Mouse (Mus musculus): ENCODE results near the gene Ap2b1.

Gene Ap2b1

GRCm38 (mm10) chr11:83443824-83444223 is 145.0 kb downstream of the Ap2b1 start:
- DNase-seq (ENCODE audit: low read depth) = no peak

GRCm38 (mm10) chr11:83445001-83445400 is 146.2 kb downstream of the Ap2b1 start:
- no peak for DNase-seq (ENCODE audit: low read depth)

GRCm38 (mm10) chr11:83447612-83448011 is 148.8 kb downstream of the Ap2b1 start:
- DNase-seq (ENCODE audit: low read depth) = no peak

GRCm38 (mm10) chr11:83448021-83448926 is 149.4 kb downstream of the Ap2b1 start:
- DNase-seq (ENCODE audit: low read depth) = no peak

GRCm38 (mm10) chr11:83448927-83449236 is 150.1 kb downstream of the Ap2b1 start:
- no peak for DNase-seq (ENCODE audit: low read depth)

GRCm38 (mm10) chr11:83449298-83449697 is 150.5 kb downstream of the Ap2b1 start:
- no peak for DNase-seq (ENCODE audit: low read depth)

GRCm38 (mm10) chr11:83450550-83450949 is 151.7 kb downstream of the Ap2b1 start:
- no peak for DNase-seq (ENCODE audit: low read depth)

- DNase-seq (ENCODE audit: low read depth) = no peak
Observed at GRCm38 (mm10) chr11:83451281-83451680, 152.5 kb downstream of the Ap2b1 start.

GRCm38 (mm10) chr11:83454548-83454947 is 155.7 kb downstream of the Ap2b1 start:
- no peak for DNase-seq (ENCODE audit: low read depth)
